Mouse (Mus musculus) WW6 (cell line): Measurements from ENCODE around the gene Ciz1.

Experiments used
- DNase-seq: peaks from one replicate; pipeline ENCODE4 v3.0.0-alpha.2; 2013; ENCODE audit warnings: low read depth, low spot score

Gene Ciz1

GRCm38 (mm10) chr2:32319586-32320580 is 32.2 kb upstream of the Ciz1 start:
- no peak for DNase-seq

GRCm38 (mm10) chr2:32320721-32321120 is 31.4 kb upstream of the Ciz1 start:
- DNase-seq: no peak

GRCm38 (mm10) chr2:32321591-32322298 is 30.4 kb upstream of the Ciz1 start:
- no peak for DNase-seq

GRCm38 (mm10) chr2:32322754-32323741 is 29.1 kb upstream of the Ciz1 start:
- DNase-seq: no peak

GRCm38 (mm10) chr2:32324322-32324721 is 27.8 kb upstream of the Ciz1 start:
- no peak for DNase-seq

GRCm38 (mm10) chr2:32325342-32325741 is 26.8 kb upstream of the Ciz1 start:
- DNase-seq: no peak

GRCm38 (mm10) chr2:32327200-32327599 is 24.9 kb upstream of the Ciz1 start:
- DNase-seq: no peak

GRCm38 (mm10) chr2:32328911-32329460 is 23.1 kb upstream of the Ciz1 start:
- DNase-seq: no peak

- no peak for DNase-seq
Measured at GRCm38 (mm10) chr2:32329531-32329930, 22.6 kb upstream of the Ciz1 start.

GRCm38 (mm10) chr2:32332159-32332558 is 20.0 kb upstream of the Ciz1 start:
- no peak for DNase-seq

GRCm38 (mm10) chr2:32335888-32336287 is 16.2 kb upstream of the Ciz1 start:
- DNase-seq: no peak

- no peak for DNase-seq
Measured at GRCm38 (mm10) chr2:32339912-32340642, 12.1 kb upstream of the Ciz1 start.

- DNase-seq: no peak
Measured at GRCm38 (mm10) chr2:32340836-32341633, 11.1 kb upstream of the Ciz1 start.

GRCm38 (mm10) chr2:32341634-32341939 is 10.5 kb upstream of the Ciz1 start:
- no peak for DNase-seq

- no peak for DNase-seq
Measured at GRCm38 (mm10) chr2:32342039-32342438, 10.1 kb upstream of the Ciz1 start.

GRCm38 (mm10) chr2:32342539-32343350 is 9.4 kb upstream of the Ciz1 start:
- DNase-seq: no peak

GRCm38 (mm10) chr2:32343351-32343671 is 8.8 kb upstream of the Ciz1 start:
- DNase-seq: no peak

- no peak for DNase-seq
Measured at GRCm38 (mm10) chr2:32344056-32344455, 8.1 kb upstream of the Ciz1 start.
